Mouse (Mus musculus): ENCODE data around the gene Slc4a11. TPM values are rescaled to one million over a fixed set of nuclear protein-coding genes. Genes with fewer than 3 reads are reported as not detected.

Gene Slc4a11
- polyA plus RNA-seq, 1 experiment from 2014 or later, result 0.97 TPM

- Histone ChIP-seq H3K27me3 (no peaks in the 10 kb centered on the region), H3K4me2 (replicated peaks) (no peak overlapping the region), H3K9ac (replicated peaks) (no peak overlapping the region), H3K36me3 (peaks cover 49% of the 10 kb centered on the region), H3K4me3 (no peak overlapping the region), H3K9me3 (no peaks in the 10 kb centered on the region), H3K4me1 (peaks cover 4% of the 10 kb centered on the region; the same call in 1 of the 2 replicates), H3K27ac (replicated peaks) (no peak overlapping the region)
- no peak for ATAC-seq (replicated peaks)
- WGBS, result 65% methylated on average over 10 of the region's 10 CpGs
Observed at GRCm38 (mm10) chr2:130707057-130707456, 9.7 kb upstream of the Slc4a11 start.

GRCm38 (mm10) chr2:130706602-130707001 is 9.3 kb upstream of the Slc4a11 start:
- H3K4me2 ChIP-seq (replicated peaks), result no peak overlapping the region
- H3K9ac ChIP-seq (replicated peaks), result no peak overlapping the region
- no peak overlapping the region for H3K4me3 ChIP-seq
- H3K27ac ChIP-seq (replicated peaks), result no peak overlapping the region
- no peaks in the 10 kb centered on the region for H3K27me3 ChIP-seq
- ATAC-seq (replicated peaks), result no peak
- no peaks in the 10 kb centered on the region for H3K9me3 ChIP-seq
- H3K36me3 ChIP-seq, result peaks cover 44% of the 10 kb centered on the region
- 78% methylated on average over 4 of the region's 4 CpGs for WGBS
- H3K4me1 ChIP-seq, result peaks cover 4% of the 10 kb centered on the region; the same call in 1 of the 2 replicates

- Histone ChIP-seq H3K4me1 (peaks cover 4% of the 10 kb centered on the region; the same call in 1 of the 2 replicates), H3K27ac (replicated peaks) (no peak overlapping the region), H3K36me3 (peaks cover 31% of the 10 kb centered on the region), H3K9ac (replicated peaks) (no peak overlapping the region), H3K4me2 (replicated peaks) (no peak overlapping the region), H3K9me3 (no peaks in the 10 kb centered on the region), H3K27me3 (no peaks in the 10 kb centered on the region), H3K4me3 (no peak overlapping the region)
- ATAC-seq (replicated peaks), result no peak
- WGBS, result 68% methylated on average over 6 of the region's 6 CpGs
Observed at GRCm38 (mm10) chr2:130705178-130705577, 7.9 kb upstream of the Slc4a11 start.

- Histone ChIP-seq H3K36me3 (peaks cover 24% of the 10 kb centered on the region), H3K9ac (replicated peaks) (no peak overlapping the region), H3K27me3 (no peaks in the 10 kb centered on the region), H3K27ac (replicated peaks) (no peak overlapping the region; the same call in 1 of the 2 replicates), H3K4me3 (no peak overlapping the region), H3K9me3 (no peaks in the 10 kb centered on the region), H3K4me2 (replicated peaks) (no peak overlapping the region), H3K4me1 (peaks cover 4% of the 10 kb centered on the region; the same call in 1 of the 2 replicates)
- 66% methylated on average over 9 of the region's 9 CpGs for WGBS
- peak; percentile 60 for ATAC-seq (replicated peaks)
Observed at GRCm38 (mm10) chr2:130704040-130705001, 7.0 kb upstream of the Slc4a11 start.

- peak overlapping the region; percentile 52 for H3K9ac ChIP-seq (replicated peaks)
- WGBS, result 0% methylated on average over 14 of the region's 14 CpGs
- peak overlapping the region; percentile 100 for H3K4me2 ChIP-seq (replicated peaks)
- ATAC-seq (replicated peaks), result peak; percentile 65
- H3K27me3 ChIP-seq, result peaks cover 22% of the 10 kb centered on the region
- no peak overlapping the region for H3K27ac ChIP-seq (replicated peaks)
- peak overlapping the region; percentile 49 for H3K4me3 ChIP-seq
- no peaks in the 10 kb centered on the region for H3K9me3 ChIP-seq
- H3K4me1 ChIP-seq, result peaks cover 19% of the 10 kb centered on the region
- no peaks in the 10 kb centered on the region for H3K36me3 ChIP-seq
Observed at GRCm38 (mm10) chr2:130697821-130698266, 525 bp upstream of the Slc4a11 start.

- ATAC-seq (replicated peaks), result peak; percentile 21
- peaks cover 22% of the 10 kb centered on the region for H3K27me3 ChIP-seq
- WGBS, result 1% methylated on average over 31 of the region's 31 CpGs
- H3K36me3 ChIP-seq, result no peaks in the 10 kb centered on the region
- peak overlapping the region; percentile 52 for H3K9ac ChIP-seq (replicated peaks)
- no peaks in the 10 kb centered on the region for H3K9me3 ChIP-seq
- H3K4me3 ChIP-seq, result peak overlapping the region; percentile 49
- peaks cover 19% of the 10 kb centered on the region for H3K4me1 ChIP-seq
- peak overlapping the region; percentile 100 for H3K4me2 ChIP-seq (replicated peaks)
- no peak overlapping the region for H3K27ac ChIP-seq (replicated peaks)
Observed at GRCm38 (mm10) chr2:130696700-130697152, 593 bp downstream of the Slc4a11 start.

GRCm38 (mm10) chr2:130693563-130693962 is 3.8 kb downstream of the Slc4a11 start:
- ATAC-seq (replicated peaks), result no peak

GRCm38 (mm10) chr2:130689011-130689410 is 8.3 kb downstream of the Slc4a11 start:
- Histone ChIP-seq H3K9me3 (no peaks in the 10 kb centered on the region), H3K9ac (replicated peaks) (no peak overlapping the region), H3K4me2 (replicated peaks) (no peak overlapping the region), H3K36me3 (peaks cover 9% of the 10 kb centered on the region; the same call in 1 of the 2 replicates), H3K27ac (replicated peaks) (no peak overlapping the region), H3K4me1 (no peaks in the 10 kb centered on the region), H3K4me3 (no peak overlapping the region), H3K27me3 (no peaks in the 10 kb centered on the region)
- ATAC-seq (replicated peaks), result no peak
- 77% methylated on average over 2 of the region's 2 CpGs for WGBS

More at GRCm38 (mm10) chr2:130693563-130693962, 3.8 kb downstream of the Slc4a11 start:
- Histone ChIP-seq H3K4me2 (replicated peaks) (no peak overlapping the region), H3K4me3 (no peak overlapping the region), H3K9me3 (no peaks in the 10 kb centered on the region), H3K4me1 (peaks cover 19% of the 10 kb centered on the region), H3K36me3 (no peaks in the 10 kb centered on the region), H3K27me3 (peaks cover 20% of the 10 kb centered on the region), H3K27ac (replicated peaks) (no peak overlapping the region), H3K9ac (replicated peaks) (no peak overlapping the region)
- WGBS, result 36% methylated on average over 3 of the region's 3 CpGs

GRCm38 (mm10) chr2:130685426-130685825 is 11.9 kb downstream of the Slc4a11 start:
- H3K27ac ChIP-seq (replicated peaks), result no peak overlapping the region
- H3K9ac ChIP-seq (replicated peaks), result no peak overlapping the region
- no peaks in the 10 kb centered on the region for H3K4me1 ChIP-seq
- no peak for ATAC-seq (replicated peaks)
- peaks cover 34% of the 10 kb centered on the region for H3K36me3 ChIP-seq
- no peaks in the 10 kb centered on the region for H3K9me3 ChIP-seq
- WGBS, result 87% methylated on average over 9 of the region's 9 CpGs
- H3K4me3 ChIP-seq, result no peak overlapping the region
- H3K4me2 ChIP-seq (replicated peaks), result no peak overlapping the region
- H3K27me3 ChIP-seq, result no peaks in the 10 kb centered on the region

- Histone ChIP-seq H3K9me3 (no peaks in the 10 kb centered on the region), H3K27me3 (no peaks in the 10 kb centered on the region), H3K4me2 (replicated peaks) (no peak overlapping the region), H3K36me3 (peaks cover 73% of the 10 kb centered on the region), H3K27ac (replicated peaks) (no peak overlapping the region), H3K9ac (replicated peaks) (no peak overlapping the region), H3K4me1 (no peaks in the 10 kb centered on the region), H3K4me3 (no peak overlapping the region)
- WGBS, result 80% methylated on average over 3 of the region's 3 CpGs
- no peak for ATAC-seq (replicated peaks)
Observed at GRCm38 (mm10) chr2:130681531-130681930, 15.8 kb downstream of the Slc4a11 start.

- Histone ChIP-seq H3K27me3 (no peaks in the 10 kb centered on the region), H3K27ac (replicated peaks) (no peak overlapping the region), H3K9ac (replicated peaks) (no peak overlapping the region), H3K4me3 (no peak overlapping the region), H3K4me1 (no peaks in the 10 kb centered on the region), H3K9me3 (no peaks in the 10 kb centered on the region), H3K36me3 (peaks cover 89% of the 10 kb centered on the region), H3K4me2 (replicated peaks) (no peak overlapping the region)
- WGBS, result 91% methylated on average over 6 of the region's 6 CpGs
- ATAC-seq (replicated peaks), result no peak
Observed at GRCm38 (mm10) chr2:130679899-130680298, 17.4 kb downstream of the Slc4a11 start.

GRCm38 (mm10) chr2:130679154-130679553 is 18.2 kb downstream of the Slc4a11 start:
- H3K4me2 ChIP-seq (replicated peaks), result no peak overlapping the region
- H3K9me3 ChIP-seq, result no peaks in the 10 kb centered on the region
- H3K27ac ChIP-seq (replicated peaks), result no peak overlapping the region
- H3K36me3 ChIP-seq, result peaks cover 88% of the 10 kb centered on the region
- ATAC-seq (replicated peaks), result no peak
- no peaks in the 10 kb centered on the region for H3K27me3 ChIP-seq
- H3K9ac ChIP-seq (replicated peaks), result no peak overlapping the region
- WGBS, result 85% methylated on average over 12 of the region's 12 CpGs
- no peaks in the 10 kb centered on the region for H3K4me1 ChIP-seq
- no peak overlapping the region for H3K4me3 ChIP-seq
